In the genomic region with DNA sequence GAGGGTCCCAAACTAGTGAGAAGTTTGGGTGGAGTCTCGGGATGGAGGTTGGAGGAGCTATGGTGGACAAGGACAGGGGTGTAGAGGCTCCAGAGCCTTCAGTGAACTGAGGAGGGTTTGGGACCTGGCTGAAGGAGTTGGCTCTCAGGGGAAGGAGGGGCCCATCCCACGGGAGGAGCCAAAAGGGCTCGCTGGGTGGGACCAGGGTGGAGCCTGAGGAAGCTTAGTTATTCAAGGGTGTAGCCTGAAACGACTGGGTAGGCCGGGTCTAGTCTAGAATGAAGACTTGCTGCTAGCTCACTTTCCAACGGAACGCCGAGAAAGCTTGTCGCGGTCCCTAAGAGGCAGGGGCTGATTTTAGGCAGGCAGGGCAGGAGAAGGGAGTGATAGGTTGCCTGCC, we compare ENCODE assay signal across 1 mouse cellular context.
TF ChIP-seq lines count a peak whose summit lies in the region.

No protein-coding gene starts in this region.

TF ChIP-seq in ES-E14, 5 proteins besides CTCF, POLR2A, EP300 and RAD21 (continued from another document):
- TF ChIP-seq MAFK (IDR thresholded peaks at IDR 0.05; ENCODE audit: insufficient read depth, low read depth, low read length) (no peak), ZC3H11A (IDR thresholded peaks at IDR 0.05; ENCODE audit: borderline replicate concordance, low read depth, low read length) (no peak)
